Mouse (Mus musculus) forebrain, embryonic 12.5 days (tissue): ENCODE data around the gene Itga3. TPM values are rescaled to one million over a fixed set of nuclear protein-coding genes. Genes with fewer than 3 reads are reported as not detected.
A peak's percentile ranks its signal among the peaks of the same experiment; 100 is the strongest.

Source experiments
- ATAC-seq: fragments of 200-750 bp; cut with Nextera tagmentation; 2 replicates; pipeline ENCODE4 v1.8.0; 2017; ENCODE audit warnings: moderate TSS enrichment; ENCODE audit not compliant: low FRiP score
- H3K27ac ChIP-seq: fragments of 300-500 bp; sonication (generic); 2 replicates; pipeline ENCODE4 v1.5.1; 2016; ENCODE audit warnings: mild to moderate bottlenecking
- H3K27me3 ChIP-seq: fragments of 300-500 bp; sonication (generic); 2 replicates; pipeline ENCODE4 v1.6.1; 2016; ENCODE audit warnings: mild to moderate bottlenecking
- H3K36me3 ChIP-seq: fragments of 300-500 bp; sonication (generic); replicated peaks from 2 replicates; pipeline ENCODE4 v1.6.1; 2016; ENCODE audit warnings: mild to moderate bottlenecking
- H3K4me1 ChIP-seq: fragments of 300-500 bp; sonication (generic); 2 replicates; pipeline ENCODE4 v1.6.1; 2016
- H3K4me2 ChIP-seq: fragments of 300-500 bp; sonication (generic); 2 replicates; pipeline ENCODE4 v1.6.1; 2016; ENCODE audit warnings: mild to moderate bottlenecking, moderate library complexity
- H3K4me3 ChIP-seq: fragments of 300-500 bp; sonication (generic); replicated peaks from 2 replicates; pipeline ENCODE4 v1.5.1; 2016; ENCODE audit warnings: mild to moderate bottlenecking
- H3K9ac ChIP-seq: fragments of 300-500 bp; sonication (generic); 2 replicates; pipeline ENCODE4 v1.6.1; 2016; ENCODE audit warnings: mild to moderate bottlenecking
- H3K9me3 ChIP-seq: fragments of 300-500 bp; sonication (generic); 2 replicates; pipeline ENCODE4 v1.6.1; 2016
- WGBS: fragments of 180-500 bp; shearing (Covaris S2); methylation state at CpG from one replicate; pipeline ENCODE4 v1.1.7; 2016; 5-methylcytosine and 5-hydroxymethylcytosine counted together
- polyA plus RNA-seq: library from polyadenylated mRNA; unstranded; fragments of >200 nt; fragmentation: Nextera tagmentation; extraction: Ambion mirVana; gene quantifications from 2 replicates; pipeline ENCODE4 v1.2.1, GENCODE M21; 2016

Itga3 gene
- polyA plus RNA-seq, 1 experiment from 2014 or later, result 3.8 TPM

DNA sequence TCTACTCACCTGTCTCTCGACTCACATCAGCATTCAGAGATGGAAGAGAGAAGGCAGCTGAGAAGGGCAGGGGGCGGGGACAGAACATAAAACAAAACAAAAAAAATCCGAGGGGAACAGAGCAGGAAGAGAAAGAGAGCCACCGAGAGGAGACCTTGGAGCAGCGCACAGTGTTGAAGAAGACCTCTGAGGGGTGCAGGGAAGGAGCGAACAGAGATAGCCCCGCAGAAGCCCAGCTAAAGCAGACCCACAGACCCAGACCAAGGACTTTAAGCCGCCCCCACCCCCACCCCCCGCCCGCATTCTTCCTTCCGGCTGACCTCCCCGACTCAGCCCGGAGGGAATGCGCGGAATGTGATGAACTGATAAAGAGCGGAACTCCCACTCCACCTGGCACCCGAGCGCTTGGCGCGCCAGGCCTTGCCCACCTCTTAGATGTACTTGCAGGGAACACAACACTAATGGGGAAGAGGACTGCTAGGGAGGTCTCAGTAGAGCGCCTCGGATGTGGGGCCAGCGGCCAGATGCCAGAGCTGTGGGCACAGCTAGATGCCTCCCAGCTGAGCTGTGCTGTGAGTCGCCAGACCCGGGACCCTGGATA, 28.8 kb upstream of the Itga3 start:
- Histone ChIP-seq H3K27ac (no peak overlapping the region), H3K4me1 (peaks cover 19% of the 10 kb centered on the region), H3K4me2 (peak overlapping the region; percentile 44), H3K9ac (no peak overlapping the region), H3K4me3 (no peak overlapping the region; the same call in 1 of the 2 replicates), H3K36me3 (no peaks in the 10 kb centered on the region), H3K9me3 (no peaks in the 10 kb centered on the region), H3K27me3 (peaks cover 29% of the 10 kb centered on the region)
- no peak for ATAC-seq
- WGBS, result 2% methylated on average over 25 of the region's 25 CpGs

GRCm38 (mm10) chr11:95104266-95104665, 27.7 kb upstream of the Itga3 start:
- ATAC-seq, result no peak
- no peak overlapping the region for H3K27ac ChIP-seq
- H3K4me2 ChIP-seq, result no peak overlapping the region
- no peak overlapping the region for H3K9ac ChIP-seq
- no peak overlapping the region for H3K4me3 ChIP-seq
- 77% methylated on average over 6 of the region's 6 CpGs for whole genome bisulfite sequencing
- H3K36me3 ChIP-seq, result no peaks in the 10 kb centered on the region
- H3K4me1 ChIP-seq, result peaks cover 19% of the 10 kb centered on the region
- peaks cover 29% of the 10 kb centered on the region for H3K27me3 ChIP-seq
- no peaks in the 10 kb centered on the region for H3K9me3 ChIP-seq

- Histone ChIP-seq H3K9me3 (no peaks in the 10 kb centered on the region), H3K4me3 (no peak overlapping the region), H3K4me1 (peaks cover 20% of the 10 kb centered on the region), H3K4me2 (no peak overlapping the region), H3K36me3 (no peaks in the 10 kb centered on the region), H3K9ac (no peak overlapping the region), H3K27ac (no peak overlapping the region), H3K27me3 (peaks cover 27% of the 10 kb centered on the region)
- no peak for ATAC-seq
- 91% methylated on average over 19 of the region's 19 CpGs for WGBS
Measured at GRCm38 (mm10) chr11:95102161-95102904, 25.7 kb upstream of the Itga3 start.

GRCm38 (mm10) chr11:95101071-95101788, 24.6 kb upstream of the Itga3 start:
- ATAC-seq, result no peak
- 50% methylated on average over 16 of the region's 16 CpGs for WGBS
- Histone ChIP-seq H3K9me3 (no peaks in the 10 kb centered on the region), H3K27ac (no peak overlapping the region), H3K4me1 (peaks cover 21% of the 10 kb centered on the region), H3K4me2 (no peak overlapping the region), H3K9ac (no peak overlapping the region), H3K27me3 (peaks cover 22% of the 10 kb centered on the region), H3K36me3 (no peaks in the 10 kb centered on the region), H3K4me3 (no peak overlapping the region)

- Histone ChIP-seq H3K27me3 (peaks cover 14% of the 10 kb centered on the region), H3K4me1 (peaks cover 15% of the 10 kb centered on the region), H3K4me2 (no peak overlapping the region), H3K36me3 (no peaks in the 10 kb centered on the region), H3K4me3 (no peak overlapping the region), H3K9me3 (no peaks in the 10 kb centered on the region), H3K27ac (no peak overlapping the region), H3K9ac (no peak overlapping the region)
- WGBS, result 49% methylated on average over 3 of the region's 3 CpGs
- no peak for ATAC-seq
Measured at GRCm38 (mm10) chr11:95100393-95100792, 23.8 kb upstream of the Itga3 start.

DNA sequence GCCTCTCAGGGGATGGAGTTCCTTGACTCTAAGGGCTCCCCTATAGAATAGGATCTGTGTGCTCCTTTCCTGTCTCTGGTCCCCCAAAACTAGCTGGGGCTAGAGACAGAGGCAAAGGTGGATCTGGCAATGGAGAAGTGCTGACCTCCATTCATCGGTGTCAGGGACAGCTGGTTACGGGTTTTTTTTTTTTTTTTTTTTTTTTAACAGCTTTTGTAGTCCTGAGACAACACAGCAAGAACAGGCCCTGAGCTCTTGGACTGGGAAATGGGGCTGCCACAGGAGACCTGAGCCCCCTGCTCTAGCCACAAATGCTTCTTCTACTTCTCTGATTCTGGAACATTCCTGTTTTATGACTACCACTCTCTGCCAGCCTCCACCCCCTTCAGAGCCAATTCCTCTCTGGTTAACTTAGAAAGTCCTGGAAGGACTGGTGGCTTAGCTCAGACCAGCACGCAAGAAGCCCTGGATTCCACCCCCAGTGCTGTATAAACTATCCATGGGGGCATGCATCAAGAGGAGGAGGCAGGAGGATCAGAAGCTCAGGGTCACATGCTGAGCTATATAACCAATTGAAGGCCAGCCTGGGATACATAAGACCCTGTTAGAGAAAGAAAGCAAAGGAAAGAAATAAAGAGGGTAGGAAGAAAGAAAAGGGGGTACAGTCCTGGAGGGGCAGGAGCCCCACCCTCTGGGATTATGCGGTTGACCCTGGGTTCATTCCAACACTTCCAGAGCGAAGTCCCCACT, 21.9 kb upstream of the Itga3 start:
- peaks cover 8% of the 10 kb centered on the region; the same call in 1 of the 2 replicates for H3K4me1 ChIP-seq
- H3K36me3 ChIP-seq, result no peaks in the 10 kb centered on the region
- ATAC-seq, result no peak
- no peaks in the 10 kb centered on the region for H3K9me3 ChIP-seq
- no peak overlapping the region for H3K27ac ChIP-seq
- WGBS, result 74% methylated on average over 5 of the region's 5 CpGs
- H3K4me3 ChIP-seq, result no peak overlapping the region
- H3K4me2 ChIP-seq, result no peak overlapping the region
- H3K9ac ChIP-seq, result no peak overlapping the region
- no peaks in the 10 kb centered on the region for H3K27me3 ChIP-seq

DNA sequence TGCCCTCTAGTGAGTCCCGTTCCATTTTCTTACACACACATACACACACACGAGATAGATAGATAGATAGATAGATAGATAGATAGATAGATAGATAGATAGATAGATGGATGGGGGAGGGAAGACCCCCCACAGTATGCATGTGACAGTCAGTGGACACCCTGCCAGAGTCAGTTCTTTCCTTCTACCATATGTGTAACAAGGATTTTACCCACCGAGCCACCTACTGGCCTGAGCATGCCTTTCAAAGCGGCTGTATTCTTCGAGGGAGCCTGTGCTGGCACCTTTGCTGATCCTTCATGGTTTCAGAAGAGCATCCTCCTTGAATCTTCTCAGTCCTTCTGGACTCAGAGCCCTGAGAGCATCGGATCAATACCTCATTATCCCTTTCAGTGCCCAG, 21.3 kb upstream of the Itga3 start:
- 63% methylated on average over 6 of the region's 6 CpGs for WGBS
- no peak for ATAC-seq

DNA sequence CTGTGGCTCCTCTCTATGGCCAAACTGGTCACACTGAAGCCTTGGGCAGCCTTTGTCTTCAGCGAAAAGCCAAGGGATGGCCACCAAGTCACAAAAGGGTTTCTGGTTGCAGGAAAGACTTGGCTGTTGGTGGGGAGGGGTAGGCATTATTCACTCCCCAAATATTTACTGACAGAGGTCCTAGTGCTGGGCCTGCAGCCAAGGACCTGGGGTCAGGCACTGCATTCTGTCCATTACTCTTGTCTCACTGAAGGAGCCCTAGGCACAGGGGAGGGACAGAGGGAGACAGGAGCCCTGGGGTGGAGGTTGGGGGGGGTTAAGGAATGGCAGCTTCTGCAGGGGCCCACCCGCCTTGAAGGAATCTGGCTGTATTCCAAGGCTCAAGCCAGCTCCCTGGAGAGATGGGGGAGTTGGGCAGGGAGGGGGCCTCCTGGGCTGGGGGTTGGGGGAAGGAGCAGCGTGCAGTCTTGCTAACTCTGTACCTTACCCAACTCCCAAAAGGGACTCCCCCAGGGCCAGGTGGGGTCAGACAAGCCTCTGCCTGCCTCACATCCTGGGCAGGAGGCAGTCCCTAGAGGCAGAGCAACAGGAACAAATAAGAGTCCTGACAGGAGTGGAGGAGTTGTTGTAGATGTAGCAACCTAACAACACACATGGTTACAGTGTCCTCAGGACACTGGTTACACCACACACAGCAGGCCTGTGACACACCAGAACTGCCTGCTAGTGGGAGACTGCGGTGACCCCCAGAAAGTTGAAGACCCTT, 20.2 kb upstream of the Itga3 start:
- no peak for ATAC-seq
- 65% methylated on average over 4 of the region's 4 CpGs for WGBS
- H3K27ac ChIP-seq, result no peak overlapping the region

More for the DNA sequence above, 21.3 kb upstream of the Itga3 start:
- Histone ChIP-seq H3K9ac (no peak overlapping the region), H3K27ac (no peak overlapping the region), H3K4me2 (no peak overlapping the region), H3K9me3 (no peaks in the 10 kb centered on the region), H3K27me3 (no peaks in the 10 kb centered on the region), H3K4me1 (peaks cover 8% of the 10 kb centered on the region; the same call in 1 of the 2 replicates), H3K36me3 (no peaks in the 10 kb centered on the region), H3K4me3 (no peak overlapping the region)

GRCm38 (mm10) chr11:95095596-95095995, 19.0 kb upstream of the Itga3 start:
- Histone ChIP-seq H3K27ac (no peak overlapping the region), H3K4me2 (no peak overlapping the region), H3K36me3 (no peaks in the 10 kb centered on the region), H3K9me3 (no peaks in the 10 kb centered on the region), H3K27me3 (no peaks in the 10 kb centered on the region), H3K9ac (no peak overlapping the region), H3K4me3 (no peak overlapping the region), H3K4me1 (peaks cover 8% of the 10 kb centered on the region; the same call in 1 of the 2 replicates)
- 85% methylated on average over 10 of the region's 10 CpGs for WGBS
- ATAC-seq, result no peak

More for the DNA sequence above, 20.2 kb upstream of the Itga3 start:
- Histone ChIP-seq H3K36me3 (no peaks in the 10 kb centered on the region), H3K4me1 (peaks cover 8% of the 10 kb centered on the region; the same call in 1 of the 2 replicates), H3K4me3 (no peak overlapping the region), H3K9me3 (no peaks in the 10 kb centered on the region), H3K9ac (no peak overlapping the region), H3K4me2 (no peak overlapping the region), H3K27me3 (no peaks in the 10 kb centered on the region)

- Histone ChIP-seq H3K27ac (no peak overlapping the region), H3K9ac (no peak overlapping the region), H3K9me3 (no peaks in the 10 kb centered on the region), H3K4me3 (no peak overlapping the region), H3K4me2 (no peak overlapping the region), H3K36me3 (no peaks in the 10 kb centered on the region), H3K4me1 (peaks cover 8% of the 10 kb centered on the region; the same call in 1 of the 2 replicates), H3K27me3 (no peaks in the 10 kb centered on the region)
- 86% methylated on average over 5 of the region's 5 CpGs for WGBS
- ATAC-seq, result no peak
Measured at GRCm38 (mm10) chr11:95093077-95093476, 16.5 kb upstream of the Itga3 start.

GRCm38 (mm10) chr11:95088857-95089779, 12.5 kb upstream of the Itga3 start:
- H3K9ac ChIP-seq, result no peak overlapping the region
- H3K36me3 ChIP-seq, result no peaks in the 10 kb centered on the region
- H3K4me3 ChIP-seq, result no peak overlapping the region
- ATAC-seq, result no peak
- no peak overlapping the region for H3K27ac ChIP-seq
- H3K9me3 ChIP-seq, result no peaks in the 10 kb centered on the region
- no peaks in the 10 kb centered on the region for H3K27me3 ChIP-seq
- no peak overlapping the region for H3K4me2 ChIP-seq
- no peaks in the 10 kb centered on the region for H3K4me1 ChIP-seq
- WGBS, result 76% methylated on average over 16 of the region's 16 CpGs
